Mouse (Mus musculus): Measurements from ENCODE around the gene Gm20388.

GRCm38 (mm10) chr8:122642071-122642470, 2731.4 kb downstream of the Gm20388 start:
- no peak for TF ChIP-seq CTCF (IDR thresholded peaks at IDR 0.05; ENCODE audit: insufficient read depth, low read depth, low read length)
- TF ChIP-seq POLR2A (IDR thresholded peaks at IDR 0.05; ENCODE audit: insufficient read depth, low read depth, low read length), result no peak

All from olfactory bulb, adult 2 months (tissue).